Mouse (Mus musculus): ENCODE results near the gene Gm10644. TPM values are rescaled to one million over a fixed set of nuclear protein-coding genes. Genes with fewer than 3 reads are reported as not detected.

Gene Gm10644
- polyA plus RNA-seq, 1 experiment from 2014 or later: 1.1 TPM

Small RNA genes within 50 kb of the gene (microRNA-seq; reads per million reads assigned to microRNA genes)
- not detected for gene Gm44330
- gene Gm44450: not detected

Other genes with a start within 250 kb of the Gm10644 start
- gene Ddx39, start 240.0 kb downstream of the Gm10644 start, polyA plus RNA-seq (2015; fragmentation: Nextera tagmentation; extraction: Ambion mirVana): 86.5 and 117 TPM in 2 replicates
- 12.2 and 15.5 TPM in 2 replicates for gene Adgre5, start 213.9 kb downstream of the Gm10644 start, polyA plus RNA-seq (2015; fragmentation: Nextera tagmentation; extraction: Ambion mirVana)
- 43.0 and 54.1 TPM in 2 replicates for gene Adgrl1, start 55.1 kb downstream of the Gm10644 start, polyA plus RNA-seq (2015; fragmentation: Nextera tagmentation; extraction: Ambion mirVana)
- 8.0 and 24.4 TPM in 2 replicates for gene Asf1b, start 302 bp upstream of the Gm10644 start, polyA plus RNA-seq (2015; fragmentation: Nextera tagmentation; extraction: Ambion mirVana)
- 234 and 256 TPM in 2 replicates for gene Prkaca, start 17.8 kb upstream of the Gm10644 start, polyA plus RNA-seq (2015; fragmentation: Nextera tagmentation; extraction: Ambion mirVana)
- 7.9 and 8.4 TPM in 2 replicates for gene Samd1, start 42.5 kb upstream of the Gm10644 start, polyA plus RNA-seq (2015; fragmentation: Nextera tagmentation; extraction: Ambion mirVana)
- 0.82 and 1.2 TPM in 2 replicates for gene 1700067K01Rik, start 46.3 kb upstream of the Gm10644 start, polyA plus RNA-seq (2015; fragmentation: Nextera tagmentation; extraction: Ambion mirVana)
- 0.69 and 1.6 TPM in 2 replicates for gene 2210011C24Rik, start 57.0 kb upstream of the Gm10644 start, polyA plus RNA-seq (2015; fragmentation: Nextera tagmentation; extraction: Ambion mirVana)
- 14.1 and 17.0 TPM in 2 replicates for gene Palm3, start 66.3 kb upstream of the Gm10644 start, polyA plus RNA-seq (2015; fragmentation: Nextera tagmentation; extraction: Ambion mirVana)
- 0.37 and 1.7 TPM in 2 replicates for gene Il27ra, start 87.4 kb upstream of the Gm10644 start, polyA plus RNA-seq (2015; fragmentation: Nextera tagmentation; extraction: Ambion mirVana)
- gene Rln3, start 89.8 kb upstream of the Gm10644 start, polyA plus RNA-seq (2015; fragmentation: Nextera tagmentation; extraction: Ambion mirVana): 1.0 and 1.4 TPM in 2 replicates
- 1.4 and 1.8 TPM in 2 replicates for gene Gm10643, start 109.9 kb upstream of the Gm10644 start, polyA plus RNA-seq (2015; fragmentation: Nextera tagmentation; extraction: Ambion mirVana)
- gene Rfx1, start 111.6 kb upstream of the Gm10644 start, polyA plus RNA-seq (2015; fragmentation: Nextera tagmentation; extraction: Ambion mirVana): 8.7 and 9.5 TPM in 2 replicates
- 18.5 and 21.6 TPM in 2 replicates for gene Dcaf15, start 149.6 kb upstream of the Gm10644 start, polyA plus RNA-seq (2015; fragmentation: Nextera tagmentation; extraction: Ambion mirVana)
- gene Podnl1, start 170.8 kb upstream of the Gm10644 start, polyA plus RNA-seq (2015; fragmentation: Nextera tagmentation; extraction: Ambion mirVana): 0.47 and 0.49 TPM in 2 replicates
- gene Cc2d1a, start 192.7 kb upstream of the Gm10644 start, polyA plus RNA-seq (2015; fragmentation: Nextera tagmentation; extraction: Ambion mirVana): 41.3 and 43.7 TPM in 2 replicates
- 2.0 and 2.6 TPM in 2 replicates for gene 4930432K21Rik, start 192.8 kb upstream of the Gm10644 start, polyA plus RNA-seq (2015; fragmentation: Nextera tagmentation; extraction: Ambion mirVana)
- gene Nanos3, start 230.0 kb upstream of the Gm10644 start, polyA plus RNA-seq (2015; fragmentation: Nextera tagmentation; extraction: Ambion mirVana): 7.4 and 11.9 TPM in 2 replicates

Measured in neural tube, embryonic 15.5 days (tissue).